8 mouse cellular contexts compared by ENCODE assay signal in the genomic region with DNA sequence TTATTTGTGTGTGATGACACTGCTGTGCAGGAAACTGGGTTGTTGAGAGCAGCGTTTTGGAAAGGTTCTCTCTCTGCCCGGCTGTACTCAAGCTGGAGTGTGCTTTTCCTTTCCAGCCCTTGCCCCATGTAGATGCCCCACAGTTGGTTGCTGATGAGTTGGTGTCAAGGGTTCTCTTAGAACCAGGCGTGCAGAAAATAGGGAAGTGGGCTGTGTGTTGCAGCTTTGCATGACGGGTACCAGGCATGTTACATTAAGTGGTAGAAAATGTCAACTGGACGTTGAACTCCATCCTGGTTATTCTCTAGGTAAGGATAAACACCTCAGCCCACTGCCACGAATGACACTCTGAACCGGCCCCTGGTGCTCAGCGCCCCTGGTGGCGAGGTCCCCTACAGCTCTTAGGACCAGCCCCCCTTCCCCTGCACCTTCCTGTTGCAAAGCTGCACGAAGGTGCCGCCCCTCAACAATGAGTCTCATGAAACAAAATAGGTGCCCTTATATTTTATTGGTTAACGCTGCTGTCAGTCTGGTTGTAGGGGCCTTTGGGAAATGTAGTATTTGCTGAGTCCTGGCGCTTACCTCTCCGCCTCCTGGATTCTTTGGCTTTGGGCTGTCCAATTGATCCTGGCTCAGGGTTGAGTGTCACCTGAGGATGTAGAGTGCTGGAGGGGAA. TPM values are rescaled to one million over a fixed set of nuclear protein-coding genes. Genes with fewer than 3 reads are reported as not detected.
DNase-seq lines count a peak whose midpoint lies in the region; ATAC-seq and TF ChIP-seq lines count a peak whose summit lies in the region.

No protein-coding gene starts in this region.

- no peaks in the 10 kb centered on the region for H3K27me3 ChIP-seq in heart, embryonic 13.5 days (replicated peaks)
- no peaks in the 10 kb centered on the region for H3K27me3 ChIP-seq in liver, embryonic 13.5 days
- no peaks in the 10 kb centered on the region for H3K27me3 ChIP-seq in neural tube, embryonic 11.5 days (ENCODE audit: control insufficient read depth, insufficient read depth, low read length)
- no peaks in the 10 kb centered on the region for H3K27me3 ChIP-seq in stomach, postnatal 0 days (ENCODE audit: control insufficient read depth, insufficient read depth, low read length)

- no peak overlapping the region for H3K27ac ChIP-seq in heart, embryonic 13.5 days (replicated peaks)
- H3K27ac ChIP-seq in liver, embryonic 13.5 days = no peak overlapping the region
- H3K27ac ChIP-seq in neural tube, embryonic 11.5 days (ENCODE audit: low read depth, low read length) = no peak overlapping the region
- no peak overlapping the region for H3K27ac ChIP-seq in stomach, postnatal 0 days (replicated peaks)

- H3K4me3 ChIP-seq in heart, embryonic 13.5 days = peak overlapping the region; percentile 14; the same call in 1 of the 2 replicates
- H3K4me3 ChIP-seq in liver, embryonic 13.5 days (replicated peaks) = peak overlapping the region; percentile 26; the same call in 1 of the 2 replicates
- H3K4me3 ChIP-seq in neural tube, embryonic 11.5 days (ENCODE audit: low read depth, low read length) = no peak overlapping the region
- H3K4me3 ChIP-seq in stomach, postnatal 0 days (ENCODE audit: low read depth, low read length) = no peak overlapping the region

- H3K4me2 ChIP-seq in heart, embryonic 13.5 days = peak overlapping the region; percentile 59
- H3K4me2 ChIP-seq in liver, embryonic 13.5 days = peak overlapping the region; percentile 40
- peak overlapping the region; percentile 25; the same call in 1 of the 2 replicates for H3K4me2 ChIP-seq in neural tube, embryonic 11.5 days (ENCODE audit: low read depth)
- H3K4me2 ChIP-seq in stomach, postnatal 0 days (replicated peaks; ENCODE audit: low read depth) = peak overlapping the region; percentile 44

- H3K4me1 ChIP-seq in heart, embryonic 13.5 days = no peaks in the 10 kb centered on the region
- H3K4me1 ChIP-seq in liver, embryonic 13.5 days (replicated peaks) = peaks cover 10% of the 10 kb centered on the region
- H3K4me1 ChIP-seq in neural tube, embryonic 11.5 days (ENCODE audit: control insufficient read depth, insufficient read depth, low read length) = no peaks in the 10 kb centered on the region
- no peaks in the 10 kb centered on the region for H3K4me1 ChIP-seq in stomach, postnatal 0 days (replicated peaks; ENCODE audit: control insufficient read depth, insufficient read depth)

- H3K36me3 ChIP-seq in heart, embryonic 13.5 days = peaks cover 4% of the 10 kb centered on the region
- H3K36me3 ChIP-seq in liver, embryonic 13.5 days = no peaks in the 10 kb centered on the region
- no peaks in the 10 kb centered on the region for H3K36me3 ChIP-seq in neural tube, embryonic 11.5 days (ENCODE audit: control insufficient read depth, insufficient read depth, low read length)
- no peaks in the 10 kb centered on the region for H3K36me3 ChIP-seq in stomach, postnatal 0 days (ENCODE audit: control insufficient read depth, insufficient read depth, low read length)

- no peak for TF ChIP-seq EP300 in stomach, postnatal 0 days (optimal IDR thresholded peaks at IDR 0.05)

- peak; percentile 73 for TF ChIP-seq CTCF in stomach, postnatal 0 days (IDR thresholded peaks at IDR 0.05; ENCODE audit: low read depth)

- WGBS in heart, embryonic 13.5 days = 20% methylated on average over 14 of the region's 14 CpGs
- 12% methylated on average over 14 of the region's 14 CpGs for WGBS in liver, embryonic 13.5 days (ENCODE audit: insufficient replicate concordance)
- WGBS in neural tube, embryonic 11.5 days = 27% methylated on average over 14 of the region's 14 CpGs
- 15% methylated on average over 14 of the region's 14 CpGs for WGBS in stomach, postnatal 0 days

- H3K9me3 ChIP-seq in heart, embryonic 13.5 days = no peaks in the 10 kb centered on the region
- H3K9me3 ChIP-seq in liver, embryonic 13.5 days (replicated peaks) = no peaks in the 10 kb centered on the region
- no peaks in the 10 kb centered on the region for H3K9me3 ChIP-seq in neural tube, embryonic 11.5 days (ENCODE audit: control insufficient read depth, low read length)
- no peaks in the 10 kb centered on the region for H3K9me3 ChIP-seq in stomach, postnatal 0 days (ENCODE audit: control insufficient read depth, low read length)

- peak; percentile 56 for DNase-seq in gastrocnemius, postnatal 25 days
- no peak for DNase-seq in gastrocnemius, postnatal 4 days (ENCODE audit: low spot score in 2 of 2)
- peak; percentile 75 for DNase-seq in embryo, embryonic 10.5 days (ENCODE audit: low spot score)
- DNase-seq in kidney, postnatal 14 days = peak; percentile 83
- DNase-seq in liver, embryonic 13.5 days = peak; percentile 53
- DNase-seq in neural tube, embryonic 11.5 days (ENCODE audit: low spot score) = peak; percentile 42
- peak; percentile 78 for DNase-seq in stomach, postnatal 0 days (ENCODE audit: low spot score)

- no peak overlapping the region for H3K9ac ChIP-seq in heart, embryonic 13.5 days
- no peak overlapping the region; the same call in 1 of the 2 replicates for H3K9ac ChIP-seq in liver, embryonic 13.5 days
- H3K9ac ChIP-seq in neural tube, embryonic 11.5 days (ENCODE audit: low read length) = no peak overlapping the region
- H3K9ac ChIP-seq in stomach, postnatal 0 days (ENCODE audit: low read length) = no peak overlapping the region

- no peak; the same call in 1 of the 2 replicates for ATAC-seq in heart, embryonic 13.5 days (ENCODE audit: extremely low read depth, insufficient number of reproducible peaks, low FRiP score, low TSS enrichment)
- ATAC-seq in liver, embryonic 13.5 days (ENCODE audit: low read depth) = peak; percentile 85
- ATAC-seq in neural tube, embryonic 11.5 days (ENCODE audit: insufficient read depth, low FRiP score, low TSS enrichment) = peak; percentile 45; the same call in 1 of the 2 replicates
- ATAC-seq in stomach, postnatal 0 days (ENCODE audit: low FRiP score, low TSS enrichment) = peak; percentile 86

RNA-seq across cellular contexts. Expression of a gene that starts 18.1 kb away (rescaled TPM):
- total RNA-seq in gastrocnemius, postnatal 25 days (2021) = 1 to 10 TPM; 3.1 to 4.2 TPM
- 1 to 10 TPM; 9.1 to 9.5 TPM for total RNA-seq in gastrocnemius, postnatal 4 days (2021)
- polyA plus RNA-seq in heart, embryonic 13.5 days (2015; fragmentation: Nextera tagmentation; extraction: Ambion mirVana) = 15.6 and 18.9 TPM in 2 replicates
- polyA plus RNA-seq in liver, embryonic 13.5 days (2015; fragmentation: Nextera tagmentation; extraction: Ambion mirVana) = 22.5 and 25.3 TPM in 2 replicates
- polyA plus RNA-seq in neural tube, embryonic 11.5 days (2014; fragmentation: Nextera tagmentation; extraction: Ambion mirVana) = 37.7 and 41.8 TPM in 2 replicates
- polyA plus RNA-seq in stomach, postnatal 0 days (2015; fragmentation: Nextera tagmentation; extraction: Ambion mirVana) = 16.8 and 16.9 TPM in 2 replicates

RNA-seq across cellular contexts. Expression of a gene that starts 21.9 kb away (rescaled TPM):
- total RNA-seq in gastrocnemius, postnatal 25 days (2021) = 1 to 10 TPM; 2.2 to 2.7 TPM
- 1 to 10 TPM; 2.5 to 4.9 TPM for total RNA-seq in gastrocnemius, postnatal 4 days (2021)
- 3.0 and 3.2 TPM in 2 replicates for polyA plus RNA-seq in heart, embryonic 13.5 days (2015; fragmentation: Nextera tagmentation; extraction: Ambion mirVana)
- polyA plus RNA-seq in liver, embryonic 13.5 days (2015; fragmentation: Nextera tagmentation; extraction: Ambion mirVana) = 1.5 and 1.6 TPM in 2 replicates
- polyA plus RNA-seq in neural tube, embryonic 11.5 days (2014; fragmentation: Nextera tagmentation; extraction: Ambion mirVana) = 5.1 TPM in 2 replicates
- 1.9 and 3.3 TPM in 2 replicates for polyA plus RNA-seq in stomach, postnatal 0 days (2015; fragmentation: Nextera tagmentation; extraction: Ambion mirVana)

RNA-seq across cellular contexts. Expression of a gene that starts 22.2 kb away (rescaled TPM):
- total RNA-seq in gastrocnemius, postnatal 25 days (2021) = 1 to 10 TPM; 1.5 to 1.6 TPM
- total RNA-seq in gastrocnemius, postnatal 4 days (2021) = 1 to 10 TPM; 5.5 TPM
- polyA plus RNA-seq in heart, embryonic 13.5 days (2015; fragmentation: Nextera tagmentation; extraction: Ambion mirVana) = 1.9 TPM in 2 replicates
- 0.31 and 0.37 TPM in 2 replicates for polyA plus RNA-seq in liver, embryonic 13.5 days (2015; fragmentation: Nextera tagmentation; extraction: Ambion mirVana)
- 4.2 and 4.9 TPM in 2 replicates for polyA plus RNA-seq in neural tube, embryonic 11.5 days (2014; fragmentation: Nextera tagmentation; extraction: Ambion mirVana)
- polyA plus RNA-seq in stomach, postnatal 0 days (2015; fragmentation: Nextera tagmentation; extraction: Ambion mirVana) = 0.63 and 0.76 TPM in 2 replicates

RNA-seq across cellular contexts. Expression of a gene that starts 57.2 kb away (rescaled TPM):
- total RNA-seq in gastrocnemius, postnatal 25 days (2021) = 10 to 100 TPM; 16.8 to 18.8 TPM
- 10 to 100 TPM; 80.1 to 83.1 TPM for total RNA-seq in gastrocnemius, postnatal 4 days (2021)
- polyA plus RNA-seq in heart, embryonic 13.5 days (2015; fragmentation: Nextera tagmentation; extraction: Ambion mirVana) = 28.0 and 28.9 TPM in 2 replicates
- 13.1 and 15.6 TPM in 2 replicates for polyA plus RNA-seq in liver, embryonic 13.5 days (2015; fragmentation: Nextera tagmentation; extraction: Ambion mirVana)
- 26.4 TPM in 2 replicates for polyA plus RNA-seq in neural tube, embryonic 11.5 days (2014; fragmentation: Nextera tagmentation; extraction: Ambion mirVana)
- 52.8 and 58.0 TPM in 2 replicates for polyA plus RNA-seq in stomach, postnatal 0 days (2015; fragmentation: Nextera tagmentation; extraction: Ambion mirVana)

Comparison
In these comparisons a context has a peak if more than half of its experiments do, and no peak if none do; other contexts are left out.
1. DNase-seq: peak in gastrocnemius, postnatal 25 days (single experiment), embryo, embryonic 10.5 days (single experiment), kidney, postnatal 14 days (single experiment), liver, embryonic 13.5 days (single experiment), neural tube, embryonic 11.5 days (single experiment) and stomach, postnatal 0 days (single experiment); none in gastrocnemius, postnatal 4 days (0 of 2).
2. H3K4me3 ChIP-seq: peak in heart, embryonic 13.5 days (single experiment) and liver, embryonic 13.5 days (single experiment); none in neural tube, embryonic 11.5 days (single experiment) and stomach, postnatal 0 days (single experiment).
3. Peak in every context shown above with its lines, with median percentiles within 50 percentile points of each other: H3K4me2 ChIP-seq.